Mouse (Mus musculus) layer of hippocampus, adult 8-10 months (tissue): ENCODE measurements around the gene Sbf1. TPM values are rescaled to one million over a fixed set of nuclear protein-coding genes. Genes with fewer than 3 reads are reported as not detected.

ENCODE experiments used
- DNase-seq, 2 experiments: peaks; one replicate each; pipeline ENCODE4 v3.0.0; 2022; ENCODE audit warnings: low spot score in 2 of 2
- total RNA-seq, 4 experiments: library from RNA; stranded (reverse); gene quantifications; 2 replicates each; pipeline ENCODE4 v1.2.4; 2022

Gene Sbf1
- total RNA-seq: 100 to 1,000 TPM; 317 to 349 (median 325) TPM

GRCm38 (mm10) chr15:89315190-89315731, at the start of gene Sbf1:
Sbf1 (minus strand) TSS chr15:89315311.
- DNase-seq: peak; percentile 96 to 98

DNA sequence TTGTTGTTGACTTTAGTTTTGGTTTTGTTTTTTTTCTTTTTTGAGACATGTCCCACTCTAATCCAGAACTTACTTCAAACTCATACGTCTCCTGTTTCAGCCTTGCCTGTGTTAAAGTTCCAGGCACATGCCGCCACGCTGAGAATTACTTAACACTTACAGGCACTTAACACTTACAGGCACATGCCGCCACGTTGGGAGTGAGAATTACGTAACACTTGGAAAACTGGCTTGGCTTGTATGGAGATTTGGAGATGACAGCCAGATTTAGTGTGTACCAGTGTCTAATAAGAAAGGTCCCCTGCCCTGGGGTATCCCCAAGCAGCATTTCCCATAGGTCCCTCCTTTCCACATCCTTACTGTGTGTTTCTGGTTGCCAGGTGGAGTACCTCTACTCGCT, 47.9 kb upstream of the Sbf1 start:
- DNase-seq: no peak

GRCm38 (mm10) chr15:89358784-89359183, 43.7 kb upstream of the Sbf1 start:
- DNase-seq: no peak

- DNase-seq: peak in 1 of 2 experiments; percentile 43
Measured at GRCm38 (mm10) chr15:89356372-89356771, 41.3 kb upstream of the Sbf1 start.

- peak; percentile 93 for DNase-seq
Measured at GRCm38 (mm10) chr15:89355241-89356187, 40.4 kb upstream of the Sbf1 start, which contains the start of the genes Lmf2 and Ncaph2. Lmf2 (minus strand) TSS chr15:89355659. Ncaph2 (plus strand) TSS chr15:89355719.

- DNase-seq: no peak
Measured at GRCm38 (mm10) chr15:89354455-89354854, 39.3 kb upstream of the Sbf1 start.

DNA sequence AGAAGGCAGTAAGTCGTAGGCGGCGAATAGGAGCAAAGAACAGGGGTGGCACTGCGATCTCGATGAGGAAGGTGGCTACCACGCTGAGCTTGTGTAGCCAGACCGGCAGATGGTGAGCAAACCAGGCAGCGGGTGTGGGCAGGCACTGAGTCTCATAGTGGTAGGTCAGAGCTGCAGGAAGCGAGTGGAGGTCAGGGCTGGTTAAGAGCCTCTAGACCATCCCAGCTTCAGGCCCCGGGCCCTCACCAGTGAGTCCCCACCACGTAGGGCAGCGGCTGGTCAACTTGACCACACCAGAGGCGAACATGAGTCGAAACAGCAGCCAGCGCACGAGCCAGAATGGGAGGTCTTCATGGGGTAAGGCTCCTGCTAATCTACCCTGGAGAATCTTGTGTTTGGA, 38.7 kb upstream of the Sbf1 start:
- no peak for DNase-seq

- DNase-seq: no peak
Measured at GRCm38 (mm10) chr15:89352795-89353194, 37.7 kb upstream of the Sbf1 start.

- no peak for DNase-seq
Measured at GRCm38 (mm10) chr15:89352054-89352453, 36.9 kb upstream of the Sbf1 start.

- no peak for DNase-seq
Measured at GRCm38 (mm10) chr15:89351302-89351701, 36.2 kb upstream of the Sbf1 start.

DNA sequence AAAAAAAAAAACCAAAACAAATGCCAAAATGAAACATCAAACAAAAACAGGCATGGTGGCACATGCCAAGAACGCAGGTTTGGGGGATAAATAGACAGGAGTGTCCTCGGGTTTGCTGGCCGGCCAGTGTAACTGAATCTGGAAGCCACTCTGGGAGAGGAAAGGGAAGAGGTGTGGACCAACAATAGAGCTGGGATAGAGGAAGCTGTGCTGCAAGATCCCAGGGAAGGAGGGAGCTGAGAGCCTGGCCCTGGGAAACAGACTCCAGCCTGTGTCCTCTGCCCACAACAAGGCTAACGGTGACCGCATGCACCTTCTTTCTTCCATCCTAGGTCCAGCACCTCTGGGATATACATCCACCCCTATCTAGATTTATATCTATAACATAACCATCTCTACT, 35.3 kb upstream of the Sbf1 start:
- no peak for DNase-seq

DNA sequence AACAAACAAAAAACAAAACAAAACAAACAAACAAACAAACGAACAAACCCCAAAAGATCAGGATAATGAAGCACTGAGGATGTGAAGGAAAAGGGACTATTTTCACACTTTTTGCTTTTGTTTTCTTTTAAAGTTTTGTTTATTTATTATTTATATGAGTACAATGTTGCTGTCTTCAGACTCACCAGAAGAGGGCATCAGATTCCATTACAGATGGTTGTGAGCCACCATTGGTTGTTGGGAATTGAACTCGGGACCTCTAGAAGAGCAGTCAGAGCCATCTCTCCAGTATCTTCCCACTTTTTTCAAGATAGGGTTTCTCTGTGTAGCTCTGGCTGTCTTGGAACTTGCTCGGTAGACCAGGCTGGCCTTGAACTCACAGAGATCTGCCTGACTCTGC, 28.2 kb upstream of the Sbf1 start:
- DNase-seq: no peak

GRCm38 (mm10) chr15:89341678-89342077, 26.6 kb upstream of the Sbf1 start:
- no peak for DNase-seq

- no peak for DNase-seq
Measured at GRCm38 (mm10) chr15:89340136-89340535, 25.0 kb upstream of the Sbf1 start.

DNA sequence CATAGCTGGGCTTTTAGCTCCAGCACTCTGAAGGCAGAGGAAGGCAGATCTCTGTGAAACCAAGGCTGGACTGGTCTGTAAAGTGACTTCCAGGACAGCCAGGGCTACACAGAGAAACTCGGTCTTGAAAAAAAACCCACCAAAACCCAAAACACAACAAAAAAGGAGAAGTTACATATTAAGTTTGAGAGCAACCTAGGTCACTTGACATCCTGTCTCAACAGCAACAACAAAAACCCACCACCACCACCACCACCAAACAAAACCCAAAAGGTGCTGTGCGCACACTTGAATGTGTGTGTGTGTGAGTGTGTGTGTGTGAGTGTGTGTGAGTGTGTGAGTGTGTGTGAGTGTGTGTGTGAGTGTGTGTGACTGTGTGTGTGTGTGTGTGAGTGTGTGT, 24.6 kb upstream of the Sbf1 start:
- no peak for DNase-seq

DNA sequence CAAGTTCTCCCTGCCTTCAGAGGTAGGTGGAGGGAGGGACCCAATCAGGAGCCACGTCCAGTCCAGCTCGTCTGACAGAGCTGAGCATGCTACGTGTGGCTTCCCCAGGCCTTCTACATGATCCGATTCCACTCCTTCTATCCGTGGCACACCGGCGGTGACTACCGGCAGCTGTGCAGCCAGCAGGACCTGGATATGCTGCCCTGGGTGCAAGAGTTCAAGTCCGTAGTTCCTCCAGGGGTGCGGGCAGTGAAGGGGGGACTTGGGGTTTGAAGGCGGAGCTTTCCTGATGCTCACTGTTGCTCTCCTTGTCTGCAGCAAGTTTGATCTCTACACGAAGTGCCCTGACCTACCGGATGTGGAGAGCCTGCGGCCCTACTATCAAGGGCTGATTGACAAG, 21.3 kb upstream of the Sbf1 start:
- no peak for DNase-seq

GRCm38 (mm10) chr15:89334774-89335537, 19.8 kb upstream of the Sbf1 start:
- no peak for DNase-seq

GRCm38 (mm10) chr15:89334271-89334670, 19.2 kb upstream of the Sbf1 start, which contains the start of gene Miox:
Miox (plus strand) TSS chr15:89334398.
- DNase-seq: no peak

DNA sequence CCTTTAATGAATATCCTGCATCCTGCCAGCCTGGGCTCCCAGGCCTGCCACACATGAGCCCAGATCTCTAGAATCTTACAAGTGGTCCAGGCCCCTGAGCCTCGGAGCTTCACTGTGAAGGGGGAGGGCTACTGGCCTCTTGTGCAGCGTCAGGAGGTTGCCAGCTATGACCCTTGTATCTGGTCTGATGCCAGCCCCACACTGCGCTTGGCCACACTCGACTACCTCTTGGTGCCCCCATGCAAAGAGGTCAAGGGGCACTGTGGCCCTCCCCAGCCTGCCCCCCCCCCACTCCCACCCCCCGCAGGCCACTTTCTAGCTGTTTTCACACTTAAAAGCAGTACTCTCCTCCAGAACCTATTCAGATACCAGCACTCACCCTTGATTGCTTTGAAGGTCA, 11.3 kb upstream of the Sbf1 start:
- DNase-seq: no peak

GRCm38 (mm10) chr15:89323656-89324055, 8.5 kb upstream of the Sbf1 start:
- DNase-seq: no peak

DNA sequence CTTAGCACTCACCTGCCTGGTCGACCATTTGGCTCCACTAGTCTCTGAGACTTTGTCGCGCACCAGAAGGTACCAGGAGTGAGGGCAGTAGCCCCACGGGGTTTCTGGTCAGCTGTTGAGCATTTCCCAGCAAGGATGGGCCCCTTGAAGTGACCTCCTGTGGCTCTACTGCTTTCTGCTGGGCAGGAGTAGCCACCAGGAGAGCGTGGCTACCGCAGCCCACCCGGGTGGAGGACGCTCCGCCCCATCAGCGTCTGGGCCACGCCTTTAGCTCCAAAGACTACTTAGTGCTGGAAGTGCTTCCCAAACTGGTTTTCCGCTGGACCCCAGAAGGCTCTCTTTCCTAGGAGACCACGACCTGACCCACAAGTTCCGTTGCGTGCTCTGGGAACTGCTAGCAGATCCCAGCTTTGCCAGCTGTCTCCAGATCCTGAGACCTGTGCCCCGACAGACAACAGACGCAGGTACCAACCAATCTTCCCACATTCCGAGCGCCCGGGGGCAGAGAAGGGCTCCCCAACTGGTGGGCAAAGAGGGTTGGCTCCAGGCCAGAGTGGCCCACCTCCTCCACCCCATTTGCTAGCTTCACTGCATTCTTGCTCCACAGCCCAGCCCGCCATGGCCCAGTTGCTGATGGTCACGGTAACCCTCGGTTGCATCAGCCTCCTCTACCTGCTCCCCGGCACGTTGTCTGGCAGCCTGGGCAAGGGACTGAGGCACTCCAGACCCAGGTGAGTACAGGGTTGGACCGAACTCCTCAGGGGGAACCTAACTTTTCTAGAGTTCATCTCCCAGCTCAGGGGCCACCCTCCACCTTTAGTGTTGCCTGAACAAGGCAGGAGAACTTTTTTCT, 7.8 kb upstream of the Sbf1 start, which contains the start of gene Adm2:
Gene Adm2, plus strand, starts transcription at position 51 of the 853 bp plus-strand sequence.
- no peak for DNase-seq
